Mouse (Mus musculus): ENCODE data around the gene Slc27a4.

DNA sequence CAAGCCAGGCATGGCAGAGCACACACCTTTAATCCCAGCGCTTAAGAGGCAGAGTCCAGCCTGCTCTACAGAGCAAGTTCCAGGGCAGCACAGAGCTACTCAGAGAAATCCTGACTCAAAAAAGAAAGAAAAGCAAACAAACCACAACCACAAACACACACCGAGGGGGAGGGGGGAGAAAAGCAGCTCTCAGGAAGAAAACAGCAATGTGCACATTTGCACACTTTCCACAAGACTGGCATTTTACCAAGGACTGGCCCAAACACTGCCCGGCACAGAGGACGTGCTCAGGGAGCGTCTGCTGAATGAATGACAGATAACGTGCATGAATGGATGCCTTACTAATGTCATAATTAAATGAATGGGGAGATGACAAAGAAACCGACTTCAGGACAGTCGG, 46.6 kb downstream of the Slc27a4 start:
- TF ChIP-seq CTCF (IDR thresholded peaks at IDR 0.05; ENCODE audit: low read depth, low read length) (no peak), GATA1 (IDR thresholded peaks at IDR 0.05; ENCODE audit: borderline replicate concordance, low read length) (no peak)
